Mouse (Mus musculus): Measurements from ENCODE around the gene Zbtb7b. TPM values are rescaled to one million over a fixed set of nuclear protein-coding genes. Genes with fewer than 3 reads are reported as not detected.

The Zbtb7b gene
- total RNA-seq (2014; rRNA removed) (2.1 and 4.9 TPM in 2 replicates), polyA plus RNA-seq (2015; fragmentation: Nextera tagmentation; extraction: Ambion mirVana) (0.33 and 0.75 TPM in 2 replicates)

- Histone ChIP-seq H3K9ac (peak within 1 kb of the TSS; percentile 42), H3K27me3 (ENCODE audit: insufficient read depth, low read length) (peaks cover 8% of the 10 kb centered on the region; the same call in 1 of the 2 replicates), H3K36me3 (ENCODE audit: insufficient read depth) (no peaks in the 10 kb centered on the region), H3K4me3 (ENCODE audit: low read depth, low read length) (peak within 1 kb of the TSS; percentile 38), H3K4me1 (ENCODE audit: insufficient read depth) (peaks cover 27% of the 10 kb centered on the region), H3K9me3 (ENCODE audit: low read length) (no peaks in the 10 kb centered on the region), H3K27ac (ENCODE audit: low read depth, low read length) (peak within 1 kb of the TSS; percentile 69), H3K4me2 (ENCODE audit: low read depth) (peak within 1 kb of the TSS; percentile 96)
- ATAC-seq (peak; percentile 60), DNase-seq (peak; percentile 48)
- WGBS = under 1% methylated on average over 40 of the region's 42 CpGs
- TF ChIP-seq CTCF (IDR thresholded peaks at IDR 0.05; ENCODE audit: low read depth) = peak; percentile 28
Observed at GRCm38 (mm10) chr3:89394006-89394893, at the start of gene Zbtb7b. Gene Zbtb7b (minus strand): TSS chr3:89394776.

DNA sequence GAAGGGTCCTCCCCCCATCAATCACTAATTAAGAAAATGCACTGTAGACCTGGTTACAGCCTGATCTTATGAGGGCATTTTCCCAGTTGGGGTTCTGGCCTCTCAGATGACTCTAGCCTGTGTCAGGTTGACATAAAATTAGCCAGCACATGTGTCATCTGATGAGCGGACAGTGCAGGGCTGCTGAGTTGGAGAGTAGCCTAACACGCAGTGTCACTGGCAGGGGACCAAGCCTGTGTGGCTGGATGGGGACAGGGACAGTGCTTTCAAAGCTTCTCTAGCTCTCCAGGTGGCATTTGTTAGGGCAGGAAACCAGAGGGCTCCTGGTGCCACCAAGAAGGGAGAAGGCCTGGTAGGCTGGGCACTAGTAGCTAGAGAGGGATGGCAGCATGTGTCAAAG, 46.1 kb upstream of the Zbtb7b start:
- Histone ChIP-seq H3K9me3 (ENCODE audit: low read length) (no peaks in the 10 kb centered on the region), H3K36me3 (ENCODE audit: insufficient read depth) (no peaks in the 10 kb centered on the region), H3K4me3 (ENCODE audit: low read depth, low read length) (no peak overlapping the region), H3K4me1 (ENCODE audit: insufficient read depth) (no peaks in the 10 kb centered on the region), H3K9ac (no peak overlapping the region), H3K27ac (ENCODE audit: low read depth, low read length) (no peak overlapping the region), H3K27me3 (ENCODE audit: insufficient read depth, low read length) (no peaks in the 10 kb centered on the region), H3K4me2 (ENCODE audit: low read depth) (no peak overlapping the region)
- TF ChIP-seq CTCF (IDR thresholded peaks at IDR 0.05; ENCODE audit: low read depth) = no peak
- ATAC-seq (no peak), DNase-seq (no peak)
- WGBS = 91% methylated on average over 2 of the region's 2 CpGs

- Histone ChIP-seq H3K4me3 (ENCODE audit: low read depth, low read length) (0 out of 2 replicates have a peak overlapping the region, but pooled peaks have one; percentile 23), H3K9ac (peak overlapping the region; percentile 39; the same call in 1 of the 2 replicates), H3K4me2 (ENCODE audit: low read depth) (peak overlapping the region; percentile 35), H3K27ac (ENCODE audit: low read depth, low read length) (no peak overlapping the region), H3K36me3 (ENCODE audit: insufficient read depth) (peaks cover 24% of the 10 kb centered on the region), H3K4me1 (ENCODE audit: insufficient read depth) (no peaks in the 10 kb centered on the region), H3K27me3 (ENCODE audit: insufficient read depth, low read length) (no peaks in the 10 kb centered on the region), H3K9me3 (ENCODE audit: low read length) (no peaks in the 10 kb centered on the region)
- no peak for TF ChIP-seq CTCF (IDR thresholded peaks at IDR 0.05; ENCODE audit: low read depth)
- DNase-seq (no peak), ATAC-seq (peak; percentile 75)
- WGBS = 21% methylated on average over 5 of the region's 5 CpGs
Observed at GRCm38 (mm10) chr3:89437269-89437668, 42.7 kb upstream of the Zbtb7b start.

GRCm38 (mm10) chr3:89436176-89437113, 41.9 kb upstream of the Zbtb7b start, which contains the start of gene Pbxip1:
Gene Pbxip1 (plus strand): TSS chr3:89436706.
- Histone ChIP-seq H3K27ac (ENCODE audit: low read depth, low read length) (no peak within 1 kb of the TSS), H3K27me3 (ENCODE audit: insufficient read depth, low read length) (no peaks in the 10 kb centered on the region), H3K36me3 (ENCODE audit: insufficient read depth) (peaks cover 24% of the 10 kb centered on the region), H3K9me3 (ENCODE audit: low read length) (no peaks in the 10 kb centered on the region), H3K9ac (peak within 1 kb of the TSS; percentile 39; the same call in 1 of the 2 replicates), H3K4me1 (ENCODE audit: insufficient read depth) (peaks cover 2% of the 10 kb centered on the region), H3K4me3 (ENCODE audit: low read depth, low read length) (peak within 1 kb of the TSS; percentile 23), H3K4me2 (ENCODE audit: low read depth) (peak within 1 kb of the TSS; percentile 35)
- ATAC-seq = peak; percentile 50
- WGBS = 4% methylated on average over 16 of the region's 16 CpGs
- no peak for DNase-seq
- no peak for TF ChIP-seq CTCF (IDR thresholded peaks at IDR 0.05; ENCODE audit: low read depth)

GRCm38 (mm10) chr3:89435041-89435440, 40.5 kb upstream of the Zbtb7b start:
- TF ChIP-seq CTCF (IDR thresholded peaks at IDR 0.05; ENCODE audit: low read depth) = no peak
- H3K4me1 ChIP-seq (ENCODE audit: insufficient read depth) = peaks cover 8% of the 10 kb centered on the region
- H3K4me3 ChIP-seq (ENCODE audit: low read depth, low read length) = no peak overlapping the region
- H3K9ac ChIP-seq = no peak overlapping the region
- peaks cover 24% of the 10 kb centered on the region for H3K36me3 ChIP-seq (ENCODE audit: insufficient read depth)
- H3K27me3 ChIP-seq (ENCODE audit: insufficient read depth, low read length) = no peaks in the 10 kb centered on the region
- no peaks in the 10 kb centered on the region for H3K9me3 ChIP-seq (ENCODE audit: low read length)
- DNase-seq (no peak), ATAC-seq (no peak)
- 41% methylated on average over 7 of the region's 7 CpGs for WGBS
- H3K4me2 ChIP-seq (ENCODE audit: low read depth) = no peak overlapping the region
- peak overlapping the region; percentile 40; the same call in 1 of the 2 replicates for H3K27ac ChIP-seq (ENCODE audit: low read depth, low read length)

GRCm38 (mm10) chr3:89434532-89434931, 40.0 kb upstream of the Zbtb7b start:
- H3K4me3 ChIP-seq (ENCODE audit: low read depth, low read length) = no peak overlapping the region
- no peaks in the 10 kb centered on the region for H3K27me3 ChIP-seq (ENCODE audit: insufficient read depth, low read length)
- no peak for DNase-seq
- H3K27ac ChIP-seq (ENCODE audit: low read depth, low read length) = peak overlapping the region; percentile 40
- peaks cover 24% of the 10 kb centered on the region for H3K36me3 ChIP-seq (ENCODE audit: insufficient read depth)
- 72% methylated on average over 11 of the region's 11 CpGs for WGBS
- ATAC-seq = no peak
- H3K4me1 ChIP-seq (ENCODE audit: insufficient read depth) = peaks cover 8% of the 10 kb centered on the region
- no peaks in the 10 kb centered on the region for H3K9me3 ChIP-seq (ENCODE audit: low read length)
- TF ChIP-seq CTCF (IDR thresholded peaks at IDR 0.05; ENCODE audit: low read depth) = no peak
- no peak overlapping the region for H3K4me2 ChIP-seq (ENCODE audit: low read depth)
- H3K9ac ChIP-seq = no peak overlapping the region
